Mouse (Mus musculus) right cerebral cortex, postnatal 10 days (tissue): Measurements from ENCODE around the gene Tcaf2.

Experiments
- DNase-seq, 2 experiments: peaks; one replicate each; pipeline ENCODE4 v3.0.0; 2021; ENCODE audit warnings: low spot score in 2 of 2

The Tcaf2 gene

DNA sequence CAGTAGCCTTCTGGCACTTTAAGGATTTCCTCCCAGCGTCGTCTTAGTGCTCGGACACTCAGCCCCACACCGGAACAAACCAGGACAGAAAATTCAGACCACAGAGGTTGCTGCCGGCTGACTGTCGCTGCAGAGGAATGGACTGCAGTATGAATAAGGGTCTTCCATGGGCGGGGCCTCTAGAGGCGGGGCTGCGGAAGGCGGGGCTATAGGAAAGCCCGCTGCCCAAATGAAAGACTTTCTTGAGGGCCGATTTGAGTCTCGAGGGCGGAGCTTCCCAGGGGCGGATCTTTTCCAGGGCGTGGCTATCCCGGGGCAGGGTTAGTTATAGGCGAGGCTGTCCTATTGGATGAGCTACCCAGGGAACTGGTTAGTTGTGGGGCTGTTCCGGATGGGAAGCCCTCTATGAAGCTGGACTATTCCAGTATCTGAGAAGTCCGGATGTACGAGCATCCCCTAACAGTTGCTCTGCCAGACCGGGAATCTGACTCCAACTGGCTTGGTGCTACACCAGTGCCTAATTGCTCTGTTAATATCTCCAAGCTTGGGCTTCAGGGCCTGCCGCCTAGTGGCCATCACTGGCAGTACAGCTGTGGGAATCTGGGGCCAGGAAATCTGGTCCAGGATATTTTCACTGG, at the start of gene Tcaf2:
Gene Tcaf2 (minus strand): TSS at position 343 of the 638 bp plus-strand sequence.
- peak; percentile 60 to 65 for DNase-seq

DNA sequence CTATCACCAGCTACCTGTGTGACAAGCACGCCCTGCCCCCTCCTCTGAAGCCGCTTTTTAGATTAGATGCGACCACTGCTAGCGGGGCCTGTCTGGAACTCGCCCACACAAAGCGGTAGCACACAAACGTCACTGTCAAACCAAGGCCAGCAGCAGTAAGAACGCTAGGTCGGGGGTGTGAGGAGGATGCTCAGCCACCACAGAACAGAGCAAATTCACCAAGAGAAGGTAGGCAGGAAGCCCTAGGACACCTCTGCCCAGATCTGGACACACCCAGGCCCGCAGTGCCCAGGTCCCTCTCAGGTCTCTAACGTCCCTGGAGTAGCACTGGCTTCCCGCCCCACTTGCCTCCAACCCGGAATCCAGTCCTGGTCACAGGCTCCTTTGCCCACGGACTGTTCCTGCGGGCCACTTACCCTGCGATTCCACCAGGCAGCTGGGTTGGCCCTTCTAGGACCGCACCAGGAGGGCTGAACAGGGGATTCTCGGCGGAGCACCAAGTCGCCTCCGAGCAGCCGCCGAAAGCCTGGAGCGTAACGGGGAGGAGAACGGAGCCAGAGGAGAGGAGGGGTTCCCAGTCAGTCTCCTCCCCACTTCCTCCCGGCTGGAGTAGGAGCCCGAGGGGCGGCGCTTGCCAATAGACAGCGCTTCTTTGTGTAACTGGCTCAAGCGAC, 47.6 kb upstream of the Tcaf2 start:
- DNase-seq, result peak; percentile 92 to 93

DNA sequence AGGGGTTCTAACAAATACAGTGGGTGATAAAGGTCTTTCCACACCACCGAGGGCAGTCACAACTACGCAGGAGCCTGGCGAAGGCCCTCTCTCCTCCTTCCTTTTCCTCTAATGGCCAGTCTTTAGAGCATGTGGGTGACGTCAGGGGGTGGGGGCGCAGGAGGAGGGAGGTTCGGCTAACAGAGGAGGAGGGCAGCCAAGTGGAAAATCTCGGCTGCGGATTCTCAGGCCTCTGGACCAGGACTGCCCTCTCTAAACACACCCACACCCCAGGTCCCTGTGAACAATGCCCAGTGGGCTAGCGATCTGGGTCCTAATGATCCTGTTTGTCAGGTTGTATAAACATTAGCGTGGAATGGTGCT, 47.1 kb upstream of the Tcaf2 start:
- peak; percentile 85 to 89 for DNase-seq

DNA sequence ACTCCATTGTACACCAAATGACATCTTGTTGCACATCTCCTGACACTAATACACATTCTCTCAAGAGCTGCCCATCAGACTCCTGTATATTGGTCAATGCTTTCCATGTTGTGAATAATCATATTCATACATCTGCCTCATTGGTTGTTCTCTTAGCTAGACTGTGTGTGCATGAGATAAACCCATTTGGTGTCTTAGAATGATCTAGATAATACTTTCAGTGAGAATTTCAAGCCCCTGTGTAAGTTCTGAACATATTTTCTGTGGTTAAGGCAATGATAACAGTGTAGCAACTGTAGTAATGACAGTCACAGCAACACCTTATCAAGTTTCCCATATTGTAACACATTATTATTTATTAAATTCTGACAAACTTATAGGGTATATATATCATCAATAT, 44.7 kb upstream of the Tcaf2 start:
- DNase-seq, result no peak

DNA sequence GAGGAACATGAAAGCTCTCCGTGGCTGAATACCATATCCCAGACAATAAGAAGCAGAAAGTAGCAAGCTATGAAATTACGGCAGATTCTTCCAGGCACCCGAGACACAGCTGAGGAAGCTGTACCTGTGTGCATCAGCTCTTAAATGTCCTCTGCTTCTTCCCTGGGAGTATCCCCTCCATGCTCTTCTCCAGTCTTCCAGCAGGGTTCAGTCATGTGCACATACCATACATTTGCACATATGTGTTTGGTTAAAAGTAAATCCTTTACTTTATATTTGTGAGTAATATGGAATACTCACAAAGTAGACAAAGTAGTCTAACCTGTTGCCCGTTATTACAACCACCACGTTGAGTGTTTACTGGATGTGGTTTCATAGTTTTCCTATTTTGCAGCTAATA, 42.9 kb upstream of the Tcaf2 start:
- DNase-seq, result no peak

DNA sequence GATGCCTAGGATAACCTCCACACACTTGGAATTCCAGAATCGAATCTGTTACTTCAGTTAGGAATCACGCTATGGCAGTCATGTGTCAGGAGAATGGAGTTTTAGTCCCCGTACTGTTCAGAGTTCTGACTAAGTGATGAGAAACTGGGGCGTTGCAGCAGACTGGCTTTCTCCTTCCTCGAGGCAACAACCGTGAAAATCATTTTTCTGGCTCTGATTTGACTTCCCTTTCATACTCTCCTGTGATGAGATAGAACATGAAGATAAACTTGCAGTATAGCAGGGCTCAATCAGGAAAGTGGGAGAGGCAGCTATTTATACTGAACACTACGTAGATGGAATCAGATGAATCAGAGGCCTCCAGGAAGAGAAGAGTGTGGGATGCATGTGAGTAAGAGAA, 35.0 kb upstream of the Tcaf2 start:
- DNase-seq, result no peak

DNA sequence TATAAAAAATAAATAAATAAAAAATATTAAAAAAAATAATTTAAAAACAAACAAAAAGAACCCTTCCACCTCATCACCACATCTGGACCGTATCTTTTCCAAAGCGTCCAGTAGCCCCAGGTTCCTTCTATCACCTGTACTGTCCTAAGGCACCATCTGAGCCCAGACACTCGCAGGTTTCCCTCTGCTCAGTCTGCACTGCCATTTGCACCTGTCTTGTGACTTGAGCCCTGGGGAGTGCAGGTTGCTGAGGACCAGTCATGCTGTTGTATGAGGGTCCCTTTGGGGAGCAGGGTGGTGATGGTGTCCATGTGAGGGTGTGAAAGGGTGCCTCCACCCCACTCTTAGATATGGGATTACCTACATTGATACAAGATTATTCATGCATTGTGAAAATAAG, 31.0 kb upstream of the Tcaf2 start:
- no peak for DNase-seq

DNA sequence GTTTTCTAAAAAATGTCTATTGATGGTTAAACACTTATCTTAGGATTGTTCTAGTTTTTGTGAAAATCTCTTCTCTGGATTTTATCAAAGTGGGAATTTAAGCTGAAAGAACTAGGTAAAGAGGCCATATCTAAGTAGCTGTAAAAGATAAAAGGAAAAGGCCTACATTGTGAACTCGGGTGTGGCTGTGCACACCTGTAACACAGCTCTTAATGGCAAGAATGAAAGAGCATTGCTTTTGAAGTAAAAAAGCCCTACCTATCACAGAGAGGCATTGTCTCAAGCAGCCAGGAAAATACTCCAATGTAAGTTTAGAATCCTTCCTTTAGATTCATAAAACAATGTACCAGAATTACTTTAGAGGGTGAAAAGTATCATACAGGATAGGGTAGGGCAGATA, 26.7 kb upstream of the Tcaf2 start:
- no peak for DNase-seq

DNA sequence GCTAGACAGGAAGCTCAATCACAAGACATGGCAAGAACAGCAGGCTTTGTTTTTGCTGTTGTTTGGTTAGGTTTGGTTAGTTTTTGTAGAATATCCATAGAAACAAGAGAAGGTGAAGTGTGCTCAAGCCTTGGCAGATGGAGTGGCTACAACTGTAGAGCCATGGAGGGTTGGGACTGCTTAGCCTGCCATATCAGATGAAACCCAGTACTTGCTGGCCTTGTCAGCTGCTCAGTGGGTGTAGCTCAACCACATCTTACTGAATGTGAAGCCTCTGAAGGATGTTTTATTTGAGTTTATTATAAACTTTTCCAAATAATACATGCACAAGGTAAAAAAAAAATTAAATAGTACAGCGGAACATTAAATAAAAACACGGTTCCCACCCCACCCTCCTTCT, 22.7 kb upstream of the Tcaf2 start:
- DNase-seq, result no peak

DNA sequence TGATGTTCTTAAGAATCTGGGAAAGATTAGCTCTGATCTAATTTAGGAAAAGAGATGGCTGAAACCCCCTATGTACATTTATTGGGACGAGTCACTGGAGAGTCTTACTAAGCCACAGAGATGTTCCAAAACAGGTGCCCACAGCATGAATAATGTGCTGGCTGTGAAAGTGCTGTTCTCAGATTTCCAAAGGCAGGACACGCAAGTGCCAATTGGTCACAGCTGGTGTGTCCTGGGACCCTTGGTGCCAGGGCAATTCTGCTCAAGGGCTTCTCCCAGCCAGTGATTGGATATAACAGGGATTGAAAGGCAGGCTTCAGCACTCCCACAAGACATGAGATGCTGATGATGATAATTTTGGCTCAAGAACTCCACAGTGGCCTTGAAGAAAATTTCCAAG, 16.7 kb upstream of the Tcaf2 start:
- no peak for DNase-seq

DNA sequence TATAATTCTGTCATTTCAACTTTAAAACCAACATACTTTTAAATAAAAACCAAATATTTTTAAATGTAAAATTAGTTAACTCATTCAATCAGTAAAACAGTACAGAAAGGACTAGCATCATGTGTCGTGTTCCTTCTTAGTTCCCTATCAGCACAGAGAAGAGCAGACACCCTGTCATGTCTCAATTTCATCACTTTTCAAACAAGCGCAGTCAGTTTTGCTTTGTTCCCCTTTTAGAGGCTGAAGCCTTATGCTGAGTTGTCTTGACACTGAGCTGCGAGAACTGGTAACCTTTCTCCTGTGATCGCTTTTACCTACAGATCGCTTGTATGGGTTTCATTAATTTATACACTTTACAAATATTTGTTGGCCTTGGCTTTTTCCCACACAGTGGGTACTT, 10.7 kb downstream of the Tcaf2 start:
- no peak for DNase-seq

DNA sequence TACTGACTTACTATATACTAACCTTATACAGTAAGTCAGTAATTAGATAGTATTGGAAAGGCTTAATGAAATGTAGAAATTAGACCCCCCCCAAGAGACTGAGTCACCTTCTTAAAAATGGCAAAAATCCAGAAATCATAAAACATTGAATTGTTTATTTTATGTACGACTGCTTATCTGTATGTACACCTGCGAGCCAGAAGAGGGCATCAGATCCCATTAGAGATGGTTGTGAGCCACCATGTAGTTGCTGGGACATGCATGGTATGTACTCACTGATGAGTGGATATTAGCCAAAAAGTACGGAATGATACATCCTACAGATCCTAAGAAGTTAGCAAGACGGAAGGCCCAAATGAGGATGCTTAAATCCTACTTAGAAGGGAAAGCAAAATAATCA, 13.7 kb downstream of the Tcaf2 start:
- DNase-seq, result no peak

DNA sequence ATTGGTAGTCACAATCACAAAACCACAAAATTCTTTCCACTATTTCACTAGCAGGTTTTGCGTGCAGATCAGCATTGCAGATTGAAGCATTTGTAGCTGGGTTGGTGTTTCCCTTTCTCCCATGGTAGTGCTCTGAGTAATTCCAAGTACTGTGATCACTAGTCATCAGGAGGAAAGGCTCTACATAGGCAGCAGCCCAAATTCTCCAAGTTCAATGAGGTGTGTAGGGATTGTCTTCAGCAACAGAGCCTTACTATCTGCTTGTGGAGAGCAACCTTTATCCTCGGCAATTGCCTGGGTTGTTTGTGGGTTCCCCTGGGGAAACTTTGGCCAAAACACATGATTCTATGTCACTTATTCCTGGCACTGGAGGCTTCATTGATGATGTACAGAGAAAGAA, 28.1 kb downstream of the Tcaf2 start:
- no peak for DNase-seq

DNA sequence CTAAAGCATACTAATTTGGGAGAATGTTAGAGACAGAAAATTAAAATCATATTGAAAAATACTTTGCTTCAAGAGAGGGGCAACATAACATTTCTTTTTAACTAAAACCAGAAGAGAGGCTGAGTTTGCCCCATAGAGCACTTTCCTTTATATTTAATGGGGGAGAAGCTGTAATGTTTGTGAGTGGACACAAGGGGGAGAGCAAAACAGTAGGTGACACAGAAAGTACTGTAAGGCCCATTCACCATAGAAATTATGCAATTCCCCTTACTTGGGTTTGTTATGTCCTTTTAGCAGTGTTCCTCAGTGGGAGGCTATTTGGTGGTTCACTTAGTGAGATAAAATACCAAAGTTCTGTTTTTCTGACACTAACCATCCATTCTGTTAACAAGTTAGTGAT, 32.8 kb downstream of the Tcaf2 start:
- no peak for DNase-seq

DNA sequence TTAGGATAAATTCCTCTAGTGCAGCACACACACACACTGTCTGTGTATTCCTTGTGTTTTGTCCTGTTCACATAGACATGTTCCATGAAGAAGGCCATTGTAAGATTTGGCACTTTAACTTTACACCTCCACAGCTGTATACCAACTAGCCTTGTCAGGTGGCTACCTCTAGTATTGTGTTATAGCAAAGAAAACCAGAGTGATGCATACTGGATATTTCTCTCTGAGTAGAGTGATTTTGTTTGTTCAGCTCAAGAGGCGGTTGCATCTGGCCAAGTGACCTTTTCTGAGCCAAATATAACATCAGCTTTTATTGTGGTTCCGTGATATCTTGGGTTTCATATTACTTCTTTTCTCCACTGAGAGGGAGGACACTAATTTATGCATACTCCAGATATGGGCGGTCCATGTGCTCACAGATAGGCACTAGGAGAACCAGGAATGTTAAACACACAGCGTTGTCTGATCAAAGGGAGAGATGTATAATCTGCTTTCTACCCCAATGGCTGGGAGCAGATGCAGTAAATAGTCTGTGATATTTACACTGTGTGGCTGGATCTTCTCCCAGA, 34.0 kb downstream of the Tcaf2 start:
- DNase-seq, result no peak

DNA sequence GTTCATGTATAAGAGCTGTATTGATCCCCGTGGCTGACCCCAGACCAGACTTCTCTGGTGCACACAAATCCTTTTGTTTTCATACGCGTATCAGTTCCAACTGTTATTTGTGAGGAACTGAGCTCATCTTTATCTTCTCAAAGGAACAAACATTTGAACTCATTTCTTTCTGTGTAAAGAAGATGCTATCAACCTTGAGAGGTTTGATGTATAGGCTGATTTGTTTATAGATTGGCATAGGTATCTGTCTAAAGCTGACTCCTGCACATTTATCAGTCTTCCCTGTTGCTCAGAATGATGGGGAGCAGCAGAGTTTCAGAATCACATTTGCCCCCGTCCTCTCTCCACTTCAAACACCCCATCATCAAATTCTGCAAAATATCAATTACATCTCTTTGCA, 47.5 kb downstream of the Tcaf2 start, which contains the start of gene Tcaf3:
Gene Tcaf3 (minus strand): TSS at position 101 of the 400 bp plus-strand sequence.
- DNase-seq, result no peak

DNA sequence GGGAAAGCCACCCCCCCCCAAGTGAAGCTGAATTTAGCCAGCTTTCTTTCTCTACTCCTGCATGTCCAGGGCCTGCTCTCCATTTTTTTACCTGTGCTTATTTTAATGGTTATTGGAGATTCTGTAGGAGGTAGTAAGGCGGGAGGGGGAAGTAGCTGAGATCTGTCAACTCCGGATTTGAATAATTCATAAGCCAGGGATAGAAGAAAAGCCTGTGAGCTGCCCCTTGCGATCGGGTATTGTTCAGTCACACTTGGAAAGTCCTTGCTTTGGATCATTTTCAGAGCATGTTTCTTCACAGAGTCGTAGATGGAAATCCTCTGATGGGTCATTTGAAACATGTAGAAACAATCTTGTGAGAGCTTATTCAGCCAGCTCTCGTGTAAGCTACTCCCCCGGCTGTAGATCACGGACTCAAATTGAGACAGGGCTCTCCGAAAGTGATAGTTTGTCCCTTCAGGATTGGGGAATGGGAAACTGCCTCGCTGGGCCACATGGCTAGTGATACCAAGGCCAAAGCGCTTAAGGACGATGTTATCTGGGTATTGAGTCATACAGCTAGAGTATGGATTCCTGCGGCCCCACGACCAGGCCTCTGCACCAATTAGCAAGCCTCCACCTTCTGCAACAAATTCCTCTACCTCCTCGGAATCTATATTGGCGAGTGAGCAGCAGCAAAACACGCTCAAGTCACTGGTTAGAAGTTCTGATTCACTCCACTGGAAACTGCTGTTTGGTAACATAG, 51.7 kb downstream of the Tcaf2 start:
- DNase-seq, result no peak

DNA sequence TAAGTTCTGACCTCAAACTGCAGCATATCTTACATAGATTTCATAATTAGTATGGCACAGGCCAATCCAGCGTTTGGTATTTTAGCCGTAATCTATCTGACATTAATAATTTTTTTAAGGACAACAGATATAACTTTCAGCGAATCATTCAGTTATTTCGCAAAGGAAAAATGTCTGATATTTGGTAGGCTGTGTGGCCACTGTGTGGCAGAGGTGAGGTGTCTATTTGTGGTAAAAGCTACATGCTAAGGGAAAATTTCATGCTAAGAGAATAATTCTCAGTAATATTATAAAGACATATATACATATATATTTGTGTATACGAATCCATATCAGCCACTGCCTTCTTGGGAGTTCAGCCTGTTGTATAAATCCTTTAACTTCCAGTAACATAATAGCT, 58.5 kb downstream of the Tcaf2 start:
- no peak for DNase-seq

DNA sequence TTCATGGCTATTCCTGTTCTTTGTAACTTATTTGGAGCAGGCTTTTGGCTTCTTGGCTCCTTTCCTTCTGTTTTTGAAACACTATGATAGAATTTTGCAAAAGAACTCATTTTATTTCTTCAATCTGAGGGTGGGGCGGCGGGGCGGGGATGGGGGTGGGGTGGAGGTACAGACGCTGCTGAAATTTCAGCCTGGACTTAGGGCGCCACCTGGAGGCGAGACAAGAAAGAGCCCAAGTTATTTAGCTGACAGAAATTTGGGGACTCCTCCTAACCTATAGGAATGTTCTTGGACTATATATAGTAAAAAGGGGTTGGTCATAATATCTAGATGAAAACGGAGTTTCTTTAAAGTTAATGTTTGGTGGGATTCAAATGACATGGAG, 61.6 kb downstream of the Tcaf2 start:
- peak; percentile 42 to 79 for DNase-seq

DNA sequence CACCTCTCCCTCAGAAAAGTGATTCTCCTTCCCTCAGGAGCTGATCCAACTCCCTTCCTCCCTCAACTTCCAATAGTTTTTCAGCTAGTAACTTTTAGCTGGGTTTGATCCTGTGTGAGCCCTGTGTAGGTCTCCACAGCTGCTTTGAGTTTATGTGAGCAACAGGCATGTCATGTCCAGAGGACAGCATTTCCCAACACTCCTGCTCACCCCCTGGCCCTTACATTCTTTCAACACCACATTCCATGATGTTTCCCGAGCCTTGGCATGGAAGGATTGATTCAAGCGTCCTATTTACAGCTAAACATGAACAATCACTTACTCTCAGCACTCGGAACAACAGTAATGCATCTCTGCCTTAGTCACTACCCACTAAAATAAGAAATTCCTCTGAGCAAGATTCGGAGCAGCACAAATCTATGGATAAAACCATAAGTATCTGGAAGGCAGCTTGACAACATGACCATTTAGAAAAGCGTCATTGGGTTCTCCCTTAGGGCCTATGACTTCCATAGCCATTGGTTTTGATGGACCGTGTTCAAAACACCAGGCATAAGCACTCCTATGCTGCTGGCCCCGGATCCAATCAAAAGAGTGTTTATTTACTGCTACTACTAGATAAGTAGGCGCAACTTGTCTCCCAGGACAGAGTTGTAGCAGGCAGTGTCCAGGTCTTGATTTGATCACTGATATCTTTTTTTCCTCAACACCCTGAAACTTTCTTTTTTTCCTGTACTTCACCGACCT, 62.1 kb downstream of the Tcaf2 start:
- no peak for DNase-seq

DNA sequence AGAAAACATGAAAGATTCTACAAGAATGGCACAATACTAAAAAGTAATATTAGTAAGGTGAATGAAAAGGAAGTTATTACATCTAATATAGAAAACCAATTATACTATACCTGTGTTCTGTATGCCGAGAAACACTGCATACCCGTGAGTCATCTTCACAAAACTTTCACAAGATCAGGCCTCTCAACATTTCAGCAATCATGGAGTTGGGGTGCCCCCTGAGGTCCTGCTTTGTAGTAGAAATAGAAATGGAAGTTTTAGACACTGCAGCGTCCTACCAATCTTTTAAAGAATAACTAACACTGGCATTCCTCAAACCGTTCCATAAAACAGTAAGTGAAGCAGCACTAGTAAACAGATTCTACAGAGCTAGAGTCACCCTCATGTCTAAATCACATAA, 66.4 kb downstream of the Tcaf2 start:
- DNase-seq, result no peak

DNA sequence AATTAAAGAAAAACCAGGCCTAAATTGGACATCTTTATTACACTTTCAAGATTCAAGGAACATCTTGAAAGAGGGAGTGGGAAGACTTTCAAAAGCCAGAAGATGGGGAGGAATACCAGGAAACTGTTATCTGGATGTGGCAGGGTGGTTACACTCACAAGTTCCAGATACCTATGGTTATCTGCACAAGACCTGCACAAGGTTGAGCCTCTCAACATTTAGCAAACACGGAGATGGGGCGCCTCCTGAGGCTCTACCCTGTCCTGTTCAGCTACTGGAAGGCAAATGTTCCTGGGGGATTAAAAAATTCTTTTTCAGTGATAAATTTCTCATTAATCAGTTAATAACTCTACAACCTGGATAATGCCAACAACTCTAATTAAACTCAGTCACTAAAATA, 67.6 kb downstream of the Tcaf2 start:
- DNase-seq, result no peak
